Mouse (Mus musculus): ENCODE data around the gene Ttll11. TPM values are rescaled to one million over a fixed set of nuclear protein-coding genes. Genes with fewer than 3 reads are reported as not detected.

The Ttll11 gene
- polyA plus RNA-seq, 1 experiment from 2014 or later = 1.5 TPM

DNA sequence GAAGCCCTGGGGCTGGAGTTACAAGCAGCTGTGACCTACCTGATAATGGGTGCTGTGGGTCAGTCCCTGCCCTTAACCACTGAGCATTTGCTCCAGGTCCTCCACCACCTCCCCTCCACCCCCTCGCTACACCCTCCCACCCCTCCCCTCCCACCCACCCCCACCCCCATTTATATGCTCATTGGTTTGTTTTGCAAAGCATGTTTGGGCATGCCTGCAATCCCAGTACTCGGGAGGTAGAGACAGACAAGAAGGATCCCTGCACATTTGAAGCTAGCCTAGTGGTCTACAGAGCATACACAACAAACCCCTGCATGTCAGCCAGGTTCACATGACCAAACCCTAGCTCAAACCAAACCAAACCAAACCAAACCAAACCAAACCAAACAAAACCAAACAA, 243.7 kb downstream of the Ttll11 start:
- H3K4me3 ChIP-seq (replicated peaks; ENCODE audit: low read depth, low read length) = no peak overlapping the region
- ATAC-seq (replicated peaks; ENCODE audit: low FRiP score, low read depth) (no peak), DNase-seq (ENCODE audit: low spot score) (no peak)
- WGBS = 72% methylated on average over 2 of the region's 2 CpGs
- H3K9me3 ChIP-seq (replicated peaks; ENCODE audit: low read length) = no peaks in the 10 kb centered on the region
- H3K27ac ChIP-seq = no peak overlapping the region
- H3K4me2 ChIP-seq (ENCODE audit: low read length) = no peak overlapping the region
- TF ChIP-seq CTCF (IDR thresholded peaks at IDR 0.05; ENCODE audit: low read depth) = no peak
- peaks cover 12% of the 10 kb centered on the region for H3K4me1 ChIP-seq (replicated peaks; ENCODE audit: insufficient read depth, low read length)
- H3K36me3 ChIP-seq (ENCODE audit: insufficient read depth, low read length) = no peaks in the 10 kb centered on the region
- H3K27me3 ChIP-seq (ENCODE audit: insufficient read depth, low read length) = no peaks in the 10 kb centered on the region
- H3K9ac ChIP-seq (ENCODE audit: low read depth, low read length) = no peak overlapping the region

GRCm38 (mm10) chr2:35735001-35735400, 244.7 kb downstream of the Ttll11 start:
- Histone ChIP-seq H3K4me1 (replicated peaks; ENCODE audit: insufficient read depth, low read length) (peaks cover 9% of the 10 kb centered on the region), H3K9ac (ENCODE audit: low read depth, low read length) (no peak overlapping the region), H3K27me3 (ENCODE audit: insufficient read depth, low read length) (no peaks in the 10 kb centered on the region), H3K36me3 (ENCODE audit: insufficient read depth, low read length) (no peaks in the 10 kb centered on the region), H3K27ac (no peak overlapping the region), H3K4me2 (ENCODE audit: low read length) (no peak overlapping the region), H3K4me3 (replicated peaks; ENCODE audit: low read depth, low read length) (no peak overlapping the region), H3K9me3 (replicated peaks; ENCODE audit: low read length) (no peaks in the 10 kb centered on the region)
- no peak for DNase-seq (ENCODE audit: low spot score)
- ATAC-seq (replicated peaks; ENCODE audit: low FRiP score, low read depth) = no peak
- 98% methylated on average over 2 of the region's 2 CpGs for WGBS
- TF ChIP-seq CTCF (IDR thresholded peaks at IDR 0.05; ENCODE audit: low read depth) = peak; percentile 50

- H3K27me3 ChIP-seq (ENCODE audit: insufficient read depth, low read length) = no peaks in the 10 kb centered on the region
- H3K9me3 ChIP-seq (replicated peaks; ENCODE audit: low read length) = no peaks in the 10 kb centered on the region
- DNase-seq (ENCODE audit: low spot score) (no peak), ATAC-seq (replicated peaks; ENCODE audit: low FRiP score, low read depth) (no peak)
- H3K4me1 ChIP-seq (replicated peaks; ENCODE audit: insufficient read depth, low read length) = peaks cover 12% of the 10 kb centered on the region; the same call in 1 of the 2 replicates
- no peak for TF ChIP-seq CTCF (IDR thresholded peaks at IDR 0.05; ENCODE audit: low read depth)
- no peak overlapping the region for H3K4me2 ChIP-seq (ENCODE audit: low read length)
- no peak overlapping the region for H3K4me3 ChIP-seq (replicated peaks; ENCODE audit: low read depth, low read length)
- H3K27ac ChIP-seq = no peak overlapping the region
- peaks cover 15% of the 10 kb centered on the region for H3K36me3 ChIP-seq (ENCODE audit: insufficient read depth, low read length)
- 51% methylated on average over 18 of the region's 18 CpGs for WGBS
- H3K9ac ChIP-seq (ENCODE audit: low read depth, low read length) = no peak overlapping the region
These were observed 247.9 kb downstream of the Ttll11 start for GRCm38 (mm10) chr2:35731671-35732449.

DNA sequence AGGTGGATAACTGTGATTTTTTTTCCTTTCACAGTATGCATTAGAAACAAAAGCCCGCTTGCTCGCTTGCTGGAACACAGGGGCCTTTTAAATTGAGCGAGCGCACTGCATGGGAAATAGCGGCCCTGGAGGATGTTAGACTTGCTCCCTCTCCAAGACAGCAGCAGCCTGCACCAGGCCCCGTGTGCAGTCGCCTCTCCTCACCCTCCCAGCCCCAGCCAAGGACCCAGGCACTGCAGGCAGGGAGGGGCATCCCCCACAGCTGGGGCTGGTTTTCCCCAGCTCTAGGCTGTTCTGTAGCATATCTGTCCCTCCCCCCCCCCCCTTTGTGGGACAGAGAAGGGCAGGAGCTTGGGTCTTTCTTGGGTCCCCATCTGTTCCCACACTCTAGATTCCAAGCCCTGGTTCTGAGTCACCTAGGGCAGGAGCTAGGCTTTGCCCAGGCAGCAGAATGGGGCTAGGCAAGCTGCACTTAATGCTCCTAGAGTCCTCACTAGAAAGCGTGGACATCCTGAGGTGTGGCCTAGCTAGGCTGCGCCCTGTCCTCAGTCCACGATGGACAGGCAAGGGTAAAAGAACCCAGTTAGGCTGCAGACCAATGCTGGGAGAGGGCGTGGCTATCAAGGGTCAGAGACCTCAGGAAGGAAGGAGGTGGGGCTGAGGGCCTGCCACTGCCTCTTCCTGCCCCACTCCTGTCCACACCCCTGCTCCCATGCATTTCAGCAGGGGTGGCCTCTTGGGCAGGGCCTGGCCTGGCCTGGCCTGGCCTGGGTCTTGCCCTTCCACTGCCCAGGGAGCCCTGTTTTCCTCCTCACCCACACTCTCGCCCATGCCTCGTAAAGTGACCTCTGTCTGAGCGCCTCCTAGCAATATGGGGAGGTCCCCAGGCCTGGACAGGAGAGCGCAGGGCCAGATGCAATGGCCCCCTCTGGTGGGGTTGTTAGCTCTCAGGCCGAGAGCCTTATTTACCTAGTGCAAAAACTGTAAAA, 250.3 kb downstream of the Ttll11 start:
- no peaks in the 10 kb centered on the region for H3K27me3 ChIP-seq (ENCODE audit: insufficient read depth, low read length)
- H3K36me3 ChIP-seq (ENCODE audit: insufficient read depth, low read length) = peaks cover 29% of the 10 kb centered on the region
- H3K4me1 ChIP-seq (replicated peaks; ENCODE audit: insufficient read depth, low read length) = peaks cover 12% of the 10 kb centered on the region; the same call in 1 of the 2 replicates
- H3K4me2 ChIP-seq (ENCODE audit: low read length) = no peak overlapping the region
- WGBS = 39% methylated on average over 16 of the region's 16 CpGs
- no peaks in the 10 kb centered on the region for H3K9me3 ChIP-seq (replicated peaks; ENCODE audit: low read length)
- peak; percentile 65 for TF ChIP-seq CTCF (IDR thresholded peaks at IDR 0.05; ENCODE audit: low read depth)
- ATAC-seq (replicated peaks; ENCODE audit: low FRiP score, low read depth) = peak; percentile 71
- no peak overlapping the region for H3K9ac ChIP-seq (ENCODE audit: low read depth, low read length)
- DNase-seq (ENCODE audit: low spot score) = peak; percentile 78
- no peak overlapping the region for H3K4me3 ChIP-seq (replicated peaks; ENCODE audit: low read depth, low read length)
- 0 out of 2 replicates have a peak overlapping the region, but pooled peaks have one; percentile 28 for H3K27ac ChIP-seq

DNA sequence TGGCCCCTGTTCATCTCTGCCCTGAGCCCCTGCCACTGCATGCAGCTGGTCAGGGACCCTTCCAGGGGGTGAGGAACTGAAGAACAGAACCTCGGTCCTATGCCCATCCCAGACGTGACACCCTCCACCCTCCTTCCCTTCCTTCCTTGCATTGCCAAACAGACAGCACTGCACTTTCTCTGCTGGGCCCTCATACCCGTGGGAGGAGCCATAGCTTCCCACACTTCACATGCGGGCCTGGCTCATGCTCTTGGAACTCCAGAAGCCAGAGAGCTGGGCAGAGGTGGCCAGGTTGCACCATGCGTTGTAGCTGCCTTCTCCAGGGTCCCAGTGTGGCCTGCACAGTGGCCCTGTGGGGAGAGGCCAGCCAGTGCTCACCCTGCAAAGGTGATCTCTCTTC, 251.1 kb downstream of the Ttll11 start:
- Histone ChIP-seq H3K4me3 (replicated peaks; ENCODE audit: low read depth, low read length) (no peak overlapping the region), H3K9ac (ENCODE audit: low read depth, low read length) (no peak overlapping the region), H3K27me3 (ENCODE audit: insufficient read depth, low read length) (no peaks in the 10 kb centered on the region), H3K4me2 (ENCODE audit: low read length) (no peak overlapping the region), H3K9me3 (replicated peaks; ENCODE audit: low read length) (no peaks in the 10 kb centered on the region), H3K27ac (no peak overlapping the region), H3K36me3 (ENCODE audit: insufficient read depth, low read length) (peaks cover 32% of the 10 kb centered on the region), H3K4me1 (replicated peaks; ENCODE audit: insufficient read depth, low read length) (peaks cover 12% of the 10 kb centered on the region; the same call in 1 of the 2 replicates)
- 16% methylated on average over 5 of the region's 5 CpGs for WGBS
- no peak for ATAC-seq (replicated peaks; ENCODE audit: low FRiP score, low read depth)
- no peak for TF ChIP-seq CTCF (IDR thresholded peaks at IDR 0.05; ENCODE audit: low read depth)
- DNase-seq (ENCODE audit: low spot score) = no peak

DNA sequence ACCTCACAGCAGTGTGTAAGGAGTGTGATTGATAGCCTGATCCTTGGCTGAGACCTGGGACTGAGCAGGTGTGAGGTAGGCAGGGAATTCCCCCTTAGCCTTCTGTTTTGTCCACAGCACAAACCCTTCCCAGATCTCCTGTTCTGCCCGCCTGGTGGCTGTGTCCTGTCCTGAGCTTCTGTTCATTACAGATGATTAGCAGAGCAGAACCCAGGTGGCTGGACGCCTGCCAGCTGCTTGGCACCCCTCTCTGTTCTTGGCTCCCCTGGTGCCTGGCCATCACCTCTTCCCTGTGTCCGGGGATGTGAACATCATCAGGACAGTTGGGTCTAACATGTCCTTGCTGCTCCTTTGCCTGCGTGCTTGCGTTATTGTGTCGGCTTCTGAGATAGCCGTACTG, 256.0 kb downstream of the Ttll11 start:
- TF ChIP-seq CTCF (IDR thresholded peaks at IDR 0.05; ENCODE audit: low read depth) = no peak
- H3K4me3 ChIP-seq (replicated peaks; ENCODE audit: low read depth, low read length) = no peak overlapping the region
- no peak for DNase-seq (ENCODE audit: low spot score)
- no peak overlapping the region for H3K27ac ChIP-seq
- WGBS = 76% methylated on average over 7 of the region's 7 CpGs
- H3K36me3 ChIP-seq (ENCODE audit: insufficient read depth, low read length) = peaks cover 79% of the 10 kb centered on the region
- H3K4me2 ChIP-seq (ENCODE audit: low read length) = no peak overlapping the region
- H3K27me3 ChIP-seq (ENCODE audit: insufficient read depth, low read length) = no peaks in the 10 kb centered on the region
- H3K9ac ChIP-seq (ENCODE audit: low read depth, low read length) = no peak overlapping the region
- peaks cover 6% of the 10 kb centered on the region; the same call in 1 of the 2 replicates for H3K4me1 ChIP-seq (replicated peaks; ENCODE audit: insufficient read depth, low read length)
- no peak for ATAC-seq (replicated peaks; ENCODE audit: low FRiP score, low read depth)
- H3K9me3 ChIP-seq (replicated peaks; ENCODE audit: low read length) = no peaks in the 10 kb centered on the region
